Mouse (Mus musculus): ENCODE measurements at regions not wholly inside any gene's neighbourhood (a gene's known extent, or its start where the extent isn't known, plus 50 kb on each side); places are given as distances from the start of the nearest gene placed in this dataset.

DNA sequence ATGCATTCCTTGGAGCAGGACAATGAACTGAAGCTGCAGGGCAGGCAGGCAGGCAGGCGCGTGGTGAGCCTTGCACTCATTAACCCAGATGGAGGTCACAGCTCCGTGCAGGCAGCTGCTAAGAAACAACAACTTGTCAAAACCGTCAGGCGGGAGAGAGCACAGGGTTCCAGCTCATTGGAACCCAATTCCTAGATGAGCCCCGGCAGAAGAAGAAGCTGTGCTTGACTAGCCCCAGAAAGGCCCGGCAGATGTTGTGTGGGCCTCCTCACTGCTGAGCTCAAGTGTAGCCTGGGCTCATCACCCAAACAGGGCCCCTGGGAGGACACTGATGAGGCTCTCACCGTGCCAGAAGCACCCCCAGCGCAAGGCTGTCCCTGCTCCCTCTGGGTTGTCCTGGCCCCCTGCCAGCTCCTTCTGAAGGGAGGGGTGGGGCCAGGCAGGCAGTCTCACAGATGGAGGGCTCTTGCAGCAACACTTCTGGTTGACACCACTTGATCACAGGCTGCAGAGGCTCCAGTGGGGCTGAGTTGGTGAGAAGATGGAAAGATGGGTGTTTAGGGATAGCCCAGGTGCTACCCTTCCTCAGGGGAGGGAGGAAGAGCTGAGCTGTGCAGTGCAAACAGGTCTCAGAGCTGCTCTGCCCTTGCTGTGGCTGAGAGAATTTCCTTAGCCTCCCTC lies 58.8 kb upstream of the Maf start:
- TF ChIP-seq POLR2A (IDR thresholded peaks at IDR 0.05; ENCODE audit: extremely low read depth, insufficient read depth, low read length), result no peak
- no peak for TF ChIP-seq CTCF (IDR thresholded peaks at IDR 0.05; ENCODE audit: low read depth, low read length)

Measured in liver, adult 2 months (tissue).